Mouse (Mus musculus) forebrain, embryonic 13.5 days (tissue): ENCODE results near the gene Optc. TPM values are rescaled to one million over a fixed set of nuclear protein-coding genes. Genes with fewer than 3 reads are reported as not detected.

Experiments
- ATAC-seq: fragments of 200-750 bp; cut with Nextera tagmentation; 2 replicates; pipeline ENCODE4 v1.8.0; 2017
- H3K27ac ChIP-seq: fragments of 300-500 bp; sonication (generic); 2 replicates; pipeline ENCODE4 v1.5.1; 2015; ENCODE audit warnings: inconsistent platforms, mild to moderate bottlenecking, moderate library complexity
- H3K27me3 ChIP-seq: fragments of 300-500 bp; sonication (generic); 2 replicates; pipeline ENCODE4 v1.6.1; 2015; ENCODE audit warnings: mild to moderate bottlenecking, inconsistent platforms
- H3K36me3 ChIP-seq: fragments of 300-500 bp; sonication (generic); 2 replicates; pipeline ENCODE4 v1.6.1; 2015; ENCODE audit warnings: mild to moderate bottlenecking, inconsistent platforms; ENCODE audit not compliant: poor library complexity, severe bottlenecking
- H3K4me1 ChIP-seq: fragments of 300-500 bp; sonication (generic); 2 replicates; pipeline ENCODE4 v1.6.1; 2015; ENCODE audit warnings: inconsistent platforms
- H3K4me2 ChIP-seq: fragments of 300-500 bp; sonication (generic); 2 replicates; pipeline ENCODE4 v1.6.1; 2015; ENCODE audit warnings: inconsistent platforms, mild to moderate bottlenecking, moderate library complexity
- H3K4me3 ChIP-seq: fragments of 300-500 bp; sonication (generic); 2 replicates; pipeline ENCODE4 v1.5.1; 2015; ENCODE audit warnings: mild to moderate bottlenecking, inconsistent platforms
- H3K9ac ChIP-seq: fragments of 300-500 bp; sonication (generic); 2 replicates; pipeline ENCODE4 v1.6.1; 2015; ENCODE audit warnings: mild to moderate bottlenecking, inconsistent platforms
- H3K9me3 ChIP-seq: fragments of 300-500 bp; sonication (generic); replicated peaks from 2 replicates; pipeline ENCODE4 v1.6.1; 2016; ENCODE audit warnings: inconsistent platforms
- WGBS: fragments of 180-500 bp; shearing (Covaris S2); methylation state at CpG from one replicate; pipeline ENCODE4 v1.1.7; 2015; 5-methylcytosine and 5-hydroxymethylcytosine counted together
- polyA plus RNA-seq: library from polyadenylated mRNA; unstranded; fragments of >200 nt; fragmentation: Nextera tagmentation; extraction: Ambion mirVana; gene quantifications from 2 replicates; pipeline ENCODE4 v1.2.1, GENCODE M21; 2015

The Optc gene
- polyA plus RNA-seq, result 2.3 and 3.3 TPM in 2 replicates

- H3K9me3 ChIP-seq, result no peaks in the 10 kb centered on the region
- H3K27ac ChIP-seq, result peak within 1 kb of the TSS; percentile 80
- H3K36me3 ChIP-seq, result no peaks in the 10 kb centered on the region
- WGBS, result 1% methylated on average over 27 of the region's 30 CpGs
- H3K9ac ChIP-seq, result peak within 1 kb of the TSS; percentile 69
- H3K4me3 ChIP-seq, result peak within 1 kb of the TSS; percentile 40
- peaks cover 35% of the 10 kb centered on the region for H3K4me1 ChIP-seq
- H3K27me3 ChIP-seq, result peaks cover 23% of the 10 kb centered on the region
- peak within 1 kb of the TSS; percentile 86 for H3K4me2 ChIP-seq
- peak; percentile 92 for ATAC-seq
Measured at GRCm38 (mm10) chr1:133907949-133908658, at the start of gene Optc. Optc (minus strand) TSS chr1:133907999.

- Histone ChIP-seq H3K36me3 (no peaks in the 10 kb centered on the region), H3K9me3 (no peaks in the 10 kb centered on the region), H3K4me2 (no peak overlapping the region), H3K4me3 (no peak overlapping the region), H3K27me3 (no peaks in the 10 kb centered on the region), H3K4me1 (no peaks in the 10 kb centered on the region), H3K27ac (no peak overlapping the region; the same call in 1 of the 2 replicates), H3K9ac (no peak overlapping the region)
- 71% methylated on average over 2 of the region's 2 CpGs for WGBS
- ATAC-seq, result no peak
Measured at GRCm38 (mm10) chr1:133954009-133954408, 46.2 kb upstream of the Optc start.

DNA sequence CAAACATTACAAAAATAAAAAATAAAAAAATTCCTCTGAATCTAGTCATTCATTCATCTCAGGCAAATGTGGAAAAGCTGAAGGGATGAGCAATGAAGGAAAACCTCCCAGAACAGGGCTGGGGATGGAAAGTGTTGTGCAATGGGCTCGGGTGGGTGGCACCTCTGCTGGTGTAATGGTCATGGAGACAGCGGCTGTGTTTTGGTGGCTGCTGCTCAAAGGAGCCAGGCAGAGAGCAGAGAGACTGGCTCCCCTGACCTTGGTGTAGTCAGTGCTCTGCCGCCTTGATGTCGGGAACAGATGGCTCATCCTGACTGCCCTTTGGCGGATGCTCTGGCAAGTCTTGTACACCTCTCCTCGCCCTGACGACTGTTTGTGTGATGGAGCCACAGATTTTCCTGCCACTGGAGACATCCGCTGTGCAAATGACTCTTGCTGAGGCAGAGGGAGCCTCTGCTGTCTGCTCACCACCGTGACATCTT is 45.5 kb upstream of the Optc start:
- Histone ChIP-seq H3K4me2 (no peak overlapping the region), H3K36me3 (no peaks in the 10 kb centered on the region), H3K9me3 (no peaks in the 10 kb centered on the region), H3K4me1 (no peaks in the 10 kb centered on the region), H3K27me3 (no peaks in the 10 kb centered on the region), H3K4me3 (no peak overlapping the region), H3K9ac (no peak overlapping the region; the same call in 1 of the 2 replicates), H3K27ac (no peak overlapping the region)
- WGBS, result 62% methylated on average over 9 of the region's 9 CpGs
- no peak for ATAC-seq

GRCm38 (mm10) chr1:133951598-133951997 is 43.8 kb upstream of the Optc start:
- no peak for ATAC-seq
- Histone ChIP-seq H3K9me3 (no peaks in the 10 kb centered on the region), H3K9ac (no peak overlapping the region), H3K4me2 (no peak overlapping the region), H3K27me3 (no peaks in the 10 kb centered on the region), H3K36me3 (no peaks in the 10 kb centered on the region), H3K4me1 (no peaks in the 10 kb centered on the region), H3K4me3 (no peak overlapping the region), H3K27ac (no peak overlapping the region)
- 67% methylated on average over 6 of the region's 6 CpGs for WGBS

DNA sequence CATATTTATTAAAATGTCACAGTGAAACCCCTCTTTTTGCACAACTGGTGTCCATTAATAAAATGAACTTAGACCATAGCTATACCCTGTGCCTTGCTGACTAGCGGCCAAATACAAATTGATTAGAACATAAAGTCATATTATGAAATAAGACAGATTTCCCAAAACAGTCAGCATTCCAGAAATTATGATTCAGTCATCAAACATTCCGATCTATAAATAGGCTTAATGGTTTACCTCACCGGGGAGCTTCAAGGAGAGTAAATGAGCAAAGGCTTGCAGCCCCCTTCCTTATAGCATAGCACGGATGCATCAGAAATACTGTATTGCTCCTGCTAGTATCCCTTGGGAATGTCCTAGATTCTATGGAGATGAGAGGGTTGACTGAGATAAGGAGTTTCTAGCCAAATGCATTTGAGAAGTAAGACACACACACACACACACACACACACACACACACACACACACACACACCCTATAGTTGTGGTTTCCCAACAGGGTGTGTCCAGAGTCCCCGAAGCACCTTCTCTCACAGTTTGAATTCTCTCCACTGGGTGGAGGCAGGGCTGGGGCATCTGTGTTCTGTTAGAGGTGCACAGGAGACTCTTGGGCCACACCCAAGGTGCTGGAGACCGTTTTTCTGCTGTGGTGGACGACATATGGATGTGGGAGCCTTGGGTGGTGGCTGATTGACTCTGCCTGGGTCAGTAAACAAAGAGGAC is 42.4 kb upstream of the Optc start:
- 80% methylated on average over 7 of the region's 7 CpGs for WGBS
- Histone ChIP-seq H3K36me3 (no peaks in the 10 kb centered on the region), H3K9me3 (no peaks in the 10 kb centered on the region), H3K4me2 (no peak overlapping the region), H3K27ac (no peak overlapping the region), H3K4me1 (no peaks in the 10 kb centered on the region), H3K4me3 (no peak overlapping the region), H3K27me3 (no peaks in the 10 kb centered on the region), H3K9ac (no peak overlapping the region)
- ATAC-seq, result no peak

- Histone ChIP-seq H3K4me2 (no peak overlapping the region), H3K4me3 (no peak overlapping the region), H3K9me3 (no peaks in the 10 kb centered on the region), H3K27me3 (no peaks in the 10 kb centered on the region), H3K36me3 (no peaks in the 10 kb centered on the region), H3K9ac (no peak overlapping the region), H3K4me1 (no peaks in the 10 kb centered on the region), H3K27ac (no peak overlapping the region)
- WGBS, result 88% methylated on average over 3 of the region's 3 CpGs
- ATAC-seq, result no peak
Measured at GRCm38 (mm10) chr1:133945106-133945505, 37.3 kb upstream of the Optc start.

DNA sequence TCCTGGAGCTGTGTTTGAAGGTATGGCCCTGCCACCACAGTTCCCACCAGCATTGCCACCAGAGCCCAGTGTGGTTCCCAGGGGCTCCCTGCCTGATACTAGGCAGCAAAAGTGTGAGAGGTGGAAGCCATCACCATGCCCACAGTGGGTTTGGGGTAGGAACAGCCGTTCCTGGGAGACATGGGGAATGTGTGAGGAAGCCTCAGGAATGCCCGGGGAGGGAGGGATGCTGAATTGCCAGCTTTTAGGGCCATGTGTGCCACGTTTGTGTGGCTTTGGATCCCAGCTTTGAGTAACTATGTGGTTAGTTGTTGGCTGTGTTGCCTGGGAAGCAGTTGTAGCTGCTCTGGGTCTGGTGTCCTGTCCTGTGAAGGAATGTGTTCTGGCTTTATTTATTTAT is 34.1 kb upstream of the Optc start:
- no peak for ATAC-seq

GRCm38 (mm10) chr1:133941158-133941860 is 33.5 kb upstream of the Optc start:
- no peaks in the 10 kb centered on the region for H3K4me1 ChIP-seq
- no peak overlapping the region for H3K9ac ChIP-seq
- H3K36me3 ChIP-seq, result no peaks in the 10 kb centered on the region
- ATAC-seq, result no peak
- H3K27me3 ChIP-seq, result no peaks in the 10 kb centered on the region
- H3K9me3 ChIP-seq, result no peaks in the 10 kb centered on the region
- no peak overlapping the region for H3K27ac ChIP-seq
- WGBS, result 82% methylated on average over 11 of the region's 11 CpGs
- H3K4me2 ChIP-seq, result no peak overlapping the region
- no peak overlapping the region for H3K4me3 ChIP-seq

More for the DNA sequence above, 34.1 kb upstream of the Optc start:
- Histone ChIP-seq H3K27me3 (no peaks in the 10 kb centered on the region), H3K4me2 (no peak overlapping the region), H3K9ac (no peak overlapping the region), H3K9me3 (no peaks in the 10 kb centered on the region), H3K27ac (no peak overlapping the region), H3K4me1 (no peaks in the 10 kb centered on the region), H3K36me3 (no peaks in the 10 kb centered on the region), H3K4me3 (no peak overlapping the region)
- 82% methylated on average over 3 of the region's 3 CpGs for WGBS

GRCm38 (mm10) chr1:133940481-133941092 is 32.8 kb upstream of the Optc start:
- WGBS, result 83% methylated on average over 3 of the region's 3 CpGs
- Histone ChIP-seq H3K4me1 (no peaks in the 10 kb centered on the region), H3K27me3 (no peaks in the 10 kb centered on the region), H3K9me3 (no peaks in the 10 kb centered on the region; the same call in 1 of the 2 replicates), H3K27ac (no peak overlapping the region), H3K4me3 (no peak overlapping the region), H3K9ac (no peak overlapping the region), H3K4me2 (no peak overlapping the region), H3K36me3 (no peaks in the 10 kb centered on the region)
- no peak for ATAC-seq

DNA sequence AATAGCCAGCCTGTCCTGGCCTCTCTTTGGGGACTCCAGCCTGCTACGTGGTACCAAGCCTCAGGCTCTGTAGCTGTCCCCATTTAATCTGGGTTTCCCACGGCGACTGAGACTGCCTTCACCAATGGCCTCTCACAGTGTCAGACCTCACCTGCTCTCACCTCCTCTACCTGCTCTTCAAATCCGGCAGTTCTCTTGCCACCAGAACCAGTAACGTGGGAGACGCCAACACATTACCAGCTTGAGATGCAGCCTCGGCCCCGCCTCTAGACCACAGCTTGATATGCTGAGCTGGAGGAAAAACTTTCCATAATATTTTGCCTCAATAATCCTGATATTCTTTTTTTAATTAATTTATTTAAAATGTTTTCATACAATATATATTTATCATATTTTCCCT is 31.9 kb upstream of the Optc start:
- Histone ChIP-seq H3K4me3 (no peak overlapping the region), H3K27ac (no peak overlapping the region), H3K36me3 (no peaks in the 10 kb centered on the region), H3K9me3 (no peaks in the 10 kb centered on the region; the same call in 1 of the 2 replicates), H3K4me2 (no peak overlapping the region), H3K27me3 (no peaks in the 10 kb centered on the region), H3K4me1 (no peaks in the 10 kb centered on the region), H3K9ac (no peak overlapping the region)
- WGBS, result 88% methylated on average over 8 of the region's 8 CpGs
- ATAC-seq, result no peak

DNA sequence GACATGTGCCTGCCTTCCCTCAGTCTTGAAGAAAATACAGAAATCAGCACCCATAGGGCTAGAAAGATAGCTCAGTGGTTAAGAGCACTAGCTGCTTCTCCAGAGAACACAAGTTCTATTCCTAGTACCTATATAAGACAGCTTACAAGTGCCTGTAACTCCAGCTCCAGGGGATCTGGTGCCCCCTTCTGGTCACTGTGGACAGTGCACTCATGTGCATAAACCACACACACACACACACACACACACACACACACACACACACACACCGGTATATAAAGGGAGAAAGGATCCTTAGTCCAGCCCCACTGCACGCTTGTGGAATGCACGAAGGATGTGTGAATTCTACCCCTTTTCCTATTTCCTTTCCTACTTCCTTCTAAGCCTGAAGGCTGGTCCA is 28.4 kb upstream of the Optc start:
- no peaks in the 10 kb centered on the region for H3K27me3 ChIP-seq
- WGBS, result 95% methylated on average over 3 of the region's 3 CpGs
- no peaks in the 10 kb centered on the region for H3K4me1 ChIP-seq
- H3K4me3 ChIP-seq, result no peak overlapping the region
- no peak overlapping the region for H3K27ac ChIP-seq
- ATAC-seq, result no peak
- H3K9ac ChIP-seq, result no peak overlapping the region
- H3K4me2 ChIP-seq, result no peak overlapping the region
- H3K9me3 ChIP-seq, result no peaks in the 10 kb centered on the region; the same call in 1 of the 2 replicates
- no peaks in the 10 kb centered on the region for H3K36me3 ChIP-seq
